Mouse (Mus musculus): ENCODE measurements around the gene Rad9b. TPM values are rescaled to one million over a fixed set of nuclear protein-coding genes. Genes with fewer than 3 reads are reported as not detected.

The Rad9b gene
- polyA plus RNA-seq, 1 experiment from 2014 or later = 10.2 TPM

GRCm38 (mm10) chr5:122393887-122394286 is 39.9 kb upstream of the Rad9b start:
- ATAC-seq (ENCODE audit: low read depth) = no peak
- Histone ChIP-seq H3K36me3 (ENCODE audit: control insufficient read depth, insufficient read depth, low read length) (peaks cover 5% of the 10 kb centered on the region), H3K4me2 (ENCODE audit: low read depth, low read length) (no peak overlapping the region), H3K27me3 (ENCODE audit: control insufficient read depth, insufficient read depth, low read depth, low read length) (no peaks in the 10 kb centered on the region), H3K4me1 (replicated peaks; ENCODE audit: control insufficient read depth, insufficient read depth, low read length) (peaks cover 9% of the 10 kb centered on the region; the same call in 1 of the 2 replicates), H3K27ac (ENCODE audit: low read length) (no peak overlapping the region), H3K4me3 (ENCODE audit: low read length) (no peak overlapping the region), H3K9ac (ENCODE audit: low read length) (no peak overlapping the region), H3K9me3 (ENCODE audit: control insufficient read depth, low read length) (no peaks in the 10 kb centered on the region)
- WGBS = 62% methylated on average over 2 of the region's 2 CpGs

DNA sequence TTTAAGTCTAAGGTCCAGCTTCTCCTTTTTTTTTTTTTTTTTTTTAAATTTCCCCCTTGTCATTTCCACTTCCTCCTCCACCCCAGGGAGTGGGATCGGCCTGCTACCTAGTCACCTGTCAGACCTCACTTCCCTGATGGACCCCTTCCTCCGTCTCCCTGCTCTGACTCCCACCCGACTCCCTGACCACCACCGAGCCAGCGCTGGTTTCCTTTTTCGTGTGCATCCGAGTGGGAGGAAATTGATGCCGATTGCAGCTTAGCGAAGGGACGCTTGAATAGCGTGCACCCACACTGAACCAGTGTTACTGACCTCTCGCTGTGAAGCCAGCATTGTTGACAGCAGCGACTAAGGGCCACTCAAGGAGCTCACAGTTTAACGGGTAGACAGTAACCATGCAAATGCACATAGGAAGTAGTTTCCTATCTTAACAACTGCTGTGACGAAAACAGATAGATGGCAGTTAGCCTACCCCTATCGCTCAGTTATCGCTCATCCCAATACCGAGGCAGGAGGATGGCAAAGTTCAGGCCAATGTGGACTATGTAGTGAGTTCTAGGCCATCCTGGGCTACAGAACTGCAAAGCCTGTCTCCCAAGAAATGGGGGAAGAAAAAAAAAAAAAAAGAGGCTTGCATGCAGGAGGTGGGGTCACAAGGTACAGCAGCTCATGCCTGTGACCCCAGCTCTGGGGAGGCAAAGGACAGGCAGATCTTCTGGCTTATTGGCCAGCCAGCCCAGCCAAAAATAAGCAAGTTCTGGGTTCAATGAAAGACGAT is 38.4 kb upstream of the Rad9b start:
- WGBS = 11% methylated on average over 19 of the region's 19 CpGs
- Histone ChIP-seq H3K9ac (ENCODE audit: low read length) (peak overlapping the region; percentile 92), H3K27ac (ENCODE audit: low read length) (peak overlapping the region; percentile 55; the same call in 1 of the 2 replicates), H3K4me2 (ENCODE audit: low read depth, low read length) (peak overlapping the region; percentile 90), H3K9me3 (ENCODE audit: control insufficient read depth, low read length) (no peaks in the 10 kb centered on the region), H3K4me1 (replicated peaks; ENCODE audit: control insufficient read depth, insufficient read depth, low read length) (peaks cover 9% of the 10 kb centered on the region; the same call in 1 of the 2 replicates), H3K4me3 (ENCODE audit: low read length) (peak overlapping the region; percentile 97), H3K27me3 (ENCODE audit: control insufficient read depth, insufficient read depth, low read depth, low read length) (no peaks in the 10 kb centered on the region), H3K36me3 (ENCODE audit: control insufficient read depth, insufficient read depth, low read length) (0 out of 2 replicates have a peak, but pooled peaks cover 2% of the 10 kb centered on the region)
- 0 out of 2 replicates have a peak, but pooled peaks have one; percentile 9 for ATAC-seq (ENCODE audit: low read depth)

GRCm38 (mm10) chr5:122391786-122392180 is 37.8 kb upstream of the Rad9b start, which contains the start of gene Arpc3:
TSS of gene Arpc3 (plus strand) at chr5:122391878.
- Histone ChIP-seq H3K36me3 (ENCODE audit: control insufficient read depth, insufficient read depth, low read length) (0 out of 2 replicates have a peak, but pooled peaks cover 2% of the 10 kb centered on the region), H3K4me1 (replicated peaks; ENCODE audit: control insufficient read depth, insufficient read depth, low read length) (peaks cover 9% of the 10 kb centered on the region; the same call in 1 of the 2 replicates), H3K27ac (ENCODE audit: low read length) (peak within 1 kb of the TSS; percentile 55; the same call in 1 of the 2 replicates), H3K9ac (ENCODE audit: low read length) (peak within 1 kb of the TSS; percentile 92), H3K9me3 (ENCODE audit: control insufficient read depth, low read length) (no peaks in the 10 kb centered on the region), H3K4me2 (ENCODE audit: low read depth, low read length) (peak within 1 kb of the TSS; percentile 90), H3K27me3 (ENCODE audit: control insufficient read depth, insufficient read depth, low read depth, low read length) (no peaks in the 10 kb centered on the region), H3K4me3 (ENCODE audit: low read length) (peak within 1 kb of the TSS; percentile 97)
- under 1% methylated on average over 39 of the region's 39 CpGs for WGBS
- peak; percentile 92 for ATAC-seq (ENCODE audit: low read depth)

DNA sequence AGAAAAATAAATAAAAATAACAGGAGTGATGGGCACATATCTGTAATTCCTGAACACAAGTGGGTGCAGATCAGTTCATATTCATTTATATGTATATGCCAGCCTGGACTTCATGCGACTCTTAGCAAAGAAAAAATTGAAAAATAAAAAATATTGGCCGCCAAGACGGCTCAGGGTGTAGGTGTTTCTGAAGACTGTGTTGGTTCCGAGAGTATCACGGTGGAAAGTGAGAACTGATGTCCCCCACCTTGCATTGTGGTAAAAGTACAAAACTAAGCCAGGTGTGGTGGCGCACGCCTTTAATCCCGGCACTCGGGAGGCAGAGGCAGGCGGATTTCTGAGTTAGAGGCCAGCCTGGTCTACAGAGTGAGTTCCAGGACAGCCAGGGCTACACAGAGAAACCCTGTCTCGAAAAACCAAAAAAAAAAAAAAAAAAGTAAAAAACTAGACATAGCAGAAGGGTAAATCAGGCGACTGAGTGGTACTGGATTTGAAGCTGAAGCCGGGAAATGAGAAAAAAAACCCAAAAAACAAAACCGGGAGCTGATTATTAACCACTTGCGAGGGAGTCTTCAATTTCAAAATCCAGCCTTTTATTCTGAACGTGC is 37.2 kb upstream of the Rad9b start:
- Histone ChIP-seq H3K9me3 (ENCODE audit: control insufficient read depth, low read length) (no peaks in the 10 kb centered on the region), H3K4me2 (ENCODE audit: low read depth, low read length) (peak overlapping the region; percentile 37), H3K27ac (ENCODE audit: low read length) (no peak overlapping the region), H3K4me3 (ENCODE audit: low read length) (peak overlapping the region; percentile 97), H3K9ac (ENCODE audit: low read length) (no peak overlapping the region; the same call in 1 of the 2 replicates), H3K36me3 (ENCODE audit: control insufficient read depth, insufficient read depth, low read length) (0 out of 2 replicates have a peak, but pooled peaks cover 2% of the 10 kb centered on the region), H3K27me3 (ENCODE audit: control insufficient read depth, insufficient read depth, low read depth, low read length) (no peaks in the 10 kb centered on the region), H3K4me1 (replicated peaks; ENCODE audit: control insufficient read depth, insufficient read depth, low read length) (peaks cover 9% of the 10 kb centered on the region; the same call in 1 of the 2 replicates)
- ATAC-seq (ENCODE audit: low read depth) = no peak
- WGBS = 48% methylated on average over 15 of the region's 16 CpGs

DNA sequence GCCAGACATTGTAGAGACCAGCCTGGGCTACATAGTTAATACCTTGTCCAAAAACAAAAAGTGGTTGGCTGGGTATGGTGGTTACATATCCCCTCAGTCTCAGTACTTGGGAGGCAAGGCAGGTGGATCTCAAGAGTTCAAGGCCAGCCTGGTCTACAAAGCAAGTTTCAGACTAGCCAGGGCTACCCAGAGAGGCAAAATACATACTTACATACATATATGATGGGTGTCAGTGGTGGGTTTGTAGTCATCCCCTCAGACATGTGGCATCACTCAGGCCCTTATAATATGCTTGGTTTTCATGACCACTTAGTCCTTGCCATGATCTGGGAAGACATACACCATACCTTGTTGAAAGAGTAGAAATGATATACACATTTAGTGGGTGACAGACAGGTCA is 36.6 kb upstream of the Rad9b start:
- no peaks in the 10 kb centered on the region for H3K27me3 ChIP-seq (ENCODE audit: control insufficient read depth, insufficient read depth, low read depth, low read length)
- H3K9ac ChIP-seq (ENCODE audit: low read length) = no peak overlapping the region
- peaks cover 9% of the 10 kb centered on the region; the same call in 1 of the 2 replicates for H3K4me1 ChIP-seq (replicated peaks; ENCODE audit: control insufficient read depth, insufficient read depth, low read length)
- no peaks in the 10 kb centered on the region for H3K9me3 ChIP-seq (ENCODE audit: control insufficient read depth, low read length)
- H3K4me2 ChIP-seq (ENCODE audit: low read depth, low read length) = no peak overlapping the region
- H3K27ac ChIP-seq (ENCODE audit: low read length) = no peak overlapping the region
- no peak for ATAC-seq (ENCODE audit: low read depth)
- H3K36me3 ChIP-seq (ENCODE audit: control insufficient read depth, insufficient read depth, low read length) = 0 out of 2 replicates have a peak, but pooled peaks cover 2% of the 10 kb centered on the region
- H3K4me3 ChIP-seq (ENCODE audit: low read length) = no peak overlapping the region

DNA sequence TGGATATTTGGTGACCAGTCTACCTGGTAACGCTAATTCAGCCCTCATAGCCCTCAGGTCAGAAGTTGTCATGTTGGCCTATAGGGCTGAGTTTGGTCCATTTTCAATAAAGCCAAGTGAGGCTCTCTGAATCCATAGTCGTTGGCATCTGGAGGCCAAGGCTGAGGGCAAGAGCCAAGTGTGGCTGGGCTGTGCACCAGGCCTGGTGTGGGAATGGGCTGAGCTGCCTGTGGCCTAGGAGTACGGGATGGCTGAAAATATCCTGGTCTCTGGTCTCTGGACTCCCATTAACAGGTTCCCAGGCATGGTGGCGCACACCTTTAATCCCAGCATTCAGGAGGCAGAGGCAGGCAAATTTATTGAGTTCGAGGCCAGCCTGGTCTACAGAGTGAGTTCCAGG is 36.0 kb upstream of the Rad9b start:
- Histone ChIP-seq H3K27ac (ENCODE audit: low read length) (no peak overlapping the region), H3K27me3 (ENCODE audit: control insufficient read depth, insufficient read depth, low read depth, low read length) (no peaks in the 10 kb centered on the region), H3K4me3 (ENCODE audit: low read length) (no peak overlapping the region), H3K9me3 (ENCODE audit: control insufficient read depth, low read length) (no peaks in the 10 kb centered on the region), H3K36me3 (ENCODE audit: control insufficient read depth, insufficient read depth, low read length) (0 out of 2 replicates have a peak, but pooled peaks cover 2% of the 10 kb centered on the region), H3K4me2 (ENCODE audit: low read depth, low read length) (no peak overlapping the region), H3K4me1 (replicated peaks; ENCODE audit: control insufficient read depth, insufficient read depth, low read length) (peaks cover 9% of the 10 kb centered on the region; the same call in 1 of the 2 replicates), H3K9ac (ENCODE audit: low read length) (no peak overlapping the region)
- 85% methylated on average over 5 of the region's 5 CpGs for WGBS
- ATAC-seq (ENCODE audit: low read depth) = no peak

DNA sequence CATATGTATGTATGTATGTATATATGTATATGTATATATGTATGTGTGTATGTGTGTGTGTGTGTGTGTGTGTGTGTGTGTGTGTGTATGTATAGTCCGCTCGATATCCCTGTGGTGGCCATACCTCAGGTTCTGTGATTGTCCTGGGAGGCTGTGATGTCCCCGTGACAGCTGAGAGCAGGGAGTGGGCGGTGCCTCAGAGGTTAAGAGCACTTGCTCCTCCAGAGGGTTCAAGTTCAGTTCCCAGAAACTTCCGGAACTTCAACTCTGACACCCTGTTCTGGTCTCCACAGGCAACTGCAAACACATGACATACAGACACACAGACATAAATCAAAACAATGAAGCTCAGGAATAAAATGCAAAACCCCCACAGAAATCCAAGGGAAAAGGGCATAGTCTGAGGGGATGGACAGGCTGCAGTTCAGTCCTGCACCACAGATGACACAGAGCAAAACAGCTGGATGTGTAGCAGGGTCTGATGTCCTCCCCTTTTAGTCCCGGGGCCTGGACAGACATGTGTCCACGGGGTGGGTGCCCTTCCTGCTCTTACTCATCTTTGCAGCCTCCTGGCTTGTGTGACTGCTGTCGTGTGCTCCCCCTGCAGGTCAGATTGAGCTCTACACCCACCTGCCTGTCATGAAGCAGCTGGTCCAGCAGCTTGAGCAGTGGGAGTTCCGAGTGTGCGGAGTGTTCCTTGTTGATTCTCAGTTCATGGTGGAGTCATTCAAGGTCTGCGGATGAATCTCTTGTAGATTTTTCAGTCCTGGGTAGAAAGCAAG is 25.5 kb upstream of the Rad9b start:
- no peak overlapping the region for H3K9ac ChIP-seq (ENCODE audit: low read length)
- H3K27me3 ChIP-seq (ENCODE audit: control insufficient read depth, insufficient read depth, low read depth, low read length) = no peaks in the 10 kb centered on the region
- peaks cover 23% of the 10 kb centered on the region for H3K36me3 ChIP-seq (ENCODE audit: control insufficient read depth, insufficient read depth, low read length)
- H3K4me2 ChIP-seq (ENCODE audit: low read depth, low read length) = no peak overlapping the region
- no peaks in the 10 kb centered on the region for H3K9me3 ChIP-seq (ENCODE audit: control insufficient read depth, low read length)
- no peak overlapping the region for H3K27ac ChIP-seq (ENCODE audit: low read length)
- H3K4me1 ChIP-seq (replicated peaks; ENCODE audit: control insufficient read depth, insufficient read depth, low read length) = no peaks in the 10 kb centered on the region
- peak; percentile 65 for ATAC-seq (ENCODE audit: low read depth)
- 45% methylated on average over 11 of the region's 11 CpGs for WGBS
- no peak overlapping the region for H3K4me3 ChIP-seq (ENCODE audit: low read length)

GRCm38 (mm10) chr5:122378171-122378570 is 24.1 kb upstream of the Rad9b start:
- ATAC-seq (ENCODE audit: low read depth) = no peak
- Histone ChIP-seq H3K4me2 (ENCODE audit: low read depth, low read length) (no peak overlapping the region), H3K9ac (ENCODE audit: low read length) (no peak overlapping the region), H3K4me1 (replicated peaks; ENCODE audit: control insufficient read depth, insufficient read depth, low read length) (peaks cover 3% of the 10 kb centered on the region; the same call in 1 of the 2 replicates), H3K4me3 (ENCODE audit: low read length) (no peak overlapping the region), H3K27ac (ENCODE audit: low read length) (no peak overlapping the region), H3K36me3 (ENCODE audit: control insufficient read depth, insufficient read depth, low read length) (peaks cover 23% of the 10 kb centered on the region), H3K9me3 (ENCODE audit: control insufficient read depth, low read length) (no peaks in the 10 kb centered on the region), H3K27me3 (ENCODE audit: control insufficient read depth, insufficient read depth, low read depth, low read length) (no peaks in the 10 kb centered on the region)
- WGBS = 92% methylated on average over 12 of the region's 12 CpGs
